Mouse (Mus musculus): ENCODE data around the gene Barx1. TPM values are rescaled to one million over a fixed set of nuclear protein-coding genes. Genes with fewer than 3 reads are reported as not detected.

Barx1 gene
- polyA plus RNA-seq, 1 experiment from 2014 or later, result 2.7 TPM

GRCm38 (mm10) chr13:48663211-48663987 is 601 bp downstream of the Barx1 start:
- H3K27ac ChIP-seq, result no peak overlapping the region
- H3K36me3 ChIP-seq, result no peaks in the 10 kb centered on the region
- H3K4me1 ChIP-seq, result peaks cover 57% of the 10 kb centered on the region
- peak overlapping the region; percentile 59 for H3K4me3 ChIP-seq
- WGBS, result 4% methylated on average over 54 of the region's 54 CpGs
- ATAC-seq (ENCODE audit: low FRiP score, low read depth), result peak; percentile 26; the same call in 1 of the 2 replicates
- H3K9ac ChIP-seq, result peak overlapping the region; percentile 72
- peaks cover 98% of the 10 kb centered on the region for H3K27me3 ChIP-seq
- no peaks in the 10 kb centered on the region for H3K9me3 ChIP-seq
- peak overlapping the region; percentile 91 for H3K4me2 ChIP-seq (replicated peaks)

- Histone ChIP-seq H3K36me3 (no peaks in the 10 kb centered on the region), H3K4me3 (peak overlapping the region; percentile 59), H3K4me1 (peaks cover 57% of the 10 kb centered on the region), H3K9me3 (no peaks in the 10 kb centered on the region), H3K27me3 (peaks cover 99% of the 10 kb centered on the region), H3K9ac (no peak overlapping the region; the same call in 1 of the 2 replicates), H3K4me2 (replicated peaks) (peak overlapping the region; percentile 91), H3K27ac (no peak overlapping the region)
- WGBS, result 13% methylated on average over 7 of the region's 7 CpGs
- ATAC-seq (ENCODE audit: low FRiP score, low read depth), result no peak
Observed at GRCm38 (mm10) chr13:48663988-48664339, 1.2 kb downstream of the Barx1 start.

GRCm38 (mm10) chr13:48664916-48665655 is 2.3 kb downstream of the Barx1 start:
- Histone ChIP-seq H3K4me2 (replicated peaks) (peak overlapping the region; percentile 91), H3K4me1 (peaks cover 55% of the 10 kb centered on the region)

GRCm38 (mm10) chr13:48665656-48666597 is 3.1 kb downstream of the Barx1 start:
- H3K27me3 ChIP-seq, result peaks cover 99% of the 10 kb centered on the region
- H3K27ac ChIP-seq, result no peak overlapping the region
- H3K36me3 ChIP-seq, result no peaks in the 10 kb centered on the region
- whole genome bisulfite sequencing, result 2% methylated on average over 58 of the region's 58 CpGs
- H3K9ac ChIP-seq, result no peak overlapping the region
- no peaks in the 10 kb centered on the region for H3K9me3 ChIP-seq
- H3K4me3 ChIP-seq, result 0 out of 2 replicates have a peak overlapping the region, but pooled peaks have one; percentile 0
- ATAC-seq (ENCODE audit: low FRiP score, low read depth), result no peak
- H3K4me1 ChIP-seq, result peaks cover 47% of the 10 kb centered on the region
- H3K4me2 ChIP-seq (replicated peaks), result peak overlapping the region; percentile 91; the same call in 1 of the 2 replicates

More at GRCm38 (mm10) chr13:48664916-48665655, 2.3 kb downstream of the Barx1 start:
- Histone ChIP-seq H3K9me3 (no peaks in the 10 kb centered on the region), H3K36me3 (no peaks in the 10 kb centered on the region), H3K27ac (no peak overlapping the region), H3K27me3 (peaks cover 99% of the 10 kb centered on the region), H3K9ac (no peak overlapping the region), H3K4me3 (peak overlapping the region; percentile 59)
- WGBS, result 2% methylated on average over 39 of the region's 39 CpGs
- ATAC-seq (ENCODE audit: low FRiP score, low read depth), result no peak

- H3K36me3 ChIP-seq, result no peaks in the 10 kb centered on the region
- peaks cover 46% of the 10 kb centered on the region for H3K4me1 ChIP-seq
- H3K9ac ChIP-seq, result no peak overlapping the region
- H3K9me3 ChIP-seq, result no peaks in the 10 kb centered on the region
- H3K4me3 ChIP-seq, result no peak overlapping the region
- no peak overlapping the region for H3K27ac ChIP-seq
- WGBS, result 6% methylated on average over 4 of the region's 4 CpGs
- no peak for ATAC-seq (ENCODE audit: low FRiP score, low read depth)
- no peak overlapping the region for H3K4me2 ChIP-seq (replicated peaks)
- H3K27me3 ChIP-seq, result peaks cover 96% of the 10 kb centered on the region
Observed at GRCm38 (mm10) chr13:48667461-48667860, 4.7 kb downstream of the Barx1 start.

- 0 out of 2 replicates have a peak overlapping the region, but pooled peaks have one; percentile 51 for H3K9ac ChIP-seq
- peak overlapping the region; percentile 34 for H3K4me3 ChIP-seq
- peaks cover 45% of the 10 kb centered on the region for H3K4me1 ChIP-seq
- no peaks in the 10 kb centered on the region for H3K9me3 ChIP-seq
- no peak for ATAC-seq (ENCODE audit: low FRiP score, low read depth)
- no peaks in the 10 kb centered on the region for H3K36me3 ChIP-seq
- peaks cover 97% of the 10 kb centered on the region for H3K27me3 ChIP-seq
- H3K27ac ChIP-seq, result no peak overlapping the region
- H3K4me2 ChIP-seq (replicated peaks), result peak overlapping the region; percentile 57
- 2% methylated on average over 33 of the region's 33 CpGs for WGBS
Observed at GRCm38 (mm10) chr13:48668091-48668975, 5.5 kb downstream of the Barx1 start.

- no peaks in the 10 kb centered on the region for H3K9me3 ChIP-seq
- H3K4me2 ChIP-seq (replicated peaks), result peak overlapping the region; percentile 57
- no peak for ATAC-seq (ENCODE audit: low FRiP score, low read depth)
- peak overlapping the region; percentile 34 for H3K4me3 ChIP-seq
- H3K9ac ChIP-seq, result peak overlapping the region; percentile 51
- under 1% methylated on average over 34 of the region's 34 CpGs for WGBS
- peaks cover 38% of the 10 kb centered on the region for H3K4me1 ChIP-seq
- peaks cover 97% of the 10 kb centered on the region for H3K27me3 ChIP-seq
- no peak overlapping the region for H3K27ac ChIP-seq
- H3K36me3 ChIP-seq, result no peaks in the 10 kb centered on the region
Observed at GRCm38 (mm10) chr13:48668976-48669534, 6.3 kb downstream of the Barx1 start.

- peak overlapping the region; percentile 31 for H3K4me3 ChIP-seq
- H3K36me3 ChIP-seq, result no peaks in the 10 kb centered on the region
- H3K4me2 ChIP-seq (replicated peaks), result peak overlapping the region; percentile 58
- H3K4me1 ChIP-seq, result peaks cover 25% of the 10 kb centered on the region
- WGBS, result under 1% methylated on average over 24 of the region's 24 CpGs
- 0 out of 2 replicates have a peak, but pooled peaks cover 4% of the 10 kb centered on the region for H3K9me3 ChIP-seq
- peak overlapping the region; percentile 43; the same call in 1 of the 2 replicates for H3K9ac ChIP-seq
- ATAC-seq (ENCODE audit: low FRiP score, low read depth), result 0 out of 2 replicates have a peak, but pooled peaks have one; percentile 54
- no peak overlapping the region for H3K27ac ChIP-seq
- peaks cover 92% of the 10 kb centered on the region for H3K27me3 ChIP-seq
Observed at GRCm38 (mm10) chr13:48672312-48672840, 9.6 kb downstream of the Barx1 start.

- Histone ChIP-seq H3K36me3 (no peaks in the 10 kb centered on the region), H3K27me3 (peaks cover 83% of the 10 kb centered on the region), H3K9me3 (peaks cover 11% of the 10 kb centered on the region; the same call in 1 of the 2 replicates), H3K4me3 (no peak overlapping the region), H3K27ac (no peak overlapping the region), H3K4me1 (peaks cover 10% of the 10 kb centered on the region), H3K9ac (no peak overlapping the region), H3K4me2 (replicated peaks) (no peak overlapping the region)
- no peak for ATAC-seq (ENCODE audit: low FRiP score, low read depth)
- 84% methylated on average over 5 of the region's 5 CpGs for WGBS
Observed at GRCm38 (mm10) chr13:48674609-48675008, 11.8 kb downstream of the Barx1 start.

GRCm38 (mm10) chr13:48679351-48679750 is 16.6 kb downstream of the Barx1 start:
- ATAC-seq (ENCODE audit: low FRiP score, low read depth), result no peak
- Histone ChIP-seq H3K4me2 (replicated peaks) (no peak overlapping the region), H3K4me1 (peaks cover 7% of the 10 kb centered on the region), H3K27ac (no peak overlapping the region), H3K9ac (no peak overlapping the region), H3K9me3 (peaks cover 9% of the 10 kb centered on the region; the same call in 1 of the 2 replicates), H3K4me3 (no peak overlapping the region), H3K36me3 (no peaks in the 10 kb centered on the region), H3K27me3 (peaks cover 59% of the 10 kb centered on the region)
- WGBS, result 24% methylated on average over 1 of the region's 1 CpGs
